Mouse (Mus musculus) neural tube, embryonic 12.5 days (tissue): ENCODE measurements around the gene Dnaic1. TPM values are rescaled to one million over a fixed set of nuclear protein-coding genes. Genes with fewer than 3 reads are reported as not detected.

Experiments
- ATAC-seq: fragments of 200-750 bp; cut with Nextera tagmentation; 2 replicates; pipeline ENCODE4 v1.8.0; 2017; ENCODE audit warnings: low read depth, mild to moderate bottlenecking, moderate TSS enrichment, moderate library complexity; ENCODE audit not compliant: low FRiP score
- H3K27ac ChIP-seq: fragments of 300-500 bp; sonication (generic); 2 replicates; pipeline ENCODE4 v1.5.1; 2016
- H3K27me3 ChIP-seq: fragments of 300-500 bp; sonication (generic); replicated peaks from 2 replicates; pipeline ENCODE4 v1.6.1; 2016; ENCODE audit warnings: mild to moderate bottlenecking
- H3K36me3 ChIP-seq: fragments of 300-500 bp; sonication (generic); 2 replicates; pipeline ENCODE4 v1.6.1; 2016; ENCODE audit warnings: mild to moderate bottlenecking
- H3K4me1 ChIP-seq: fragments of 300-500 bp; sonication (generic); 2 replicates; pipeline ENCODE4 v1.6.1; 2016
- H3K4me2 ChIP-seq: fragments of 300-500 bp; sonication (generic); replicated peaks from 2 replicates; pipeline ENCODE4 v1.6.1; 2016; ENCODE audit warnings: mild to moderate bottlenecking
- H3K4me3 ChIP-seq: fragments of 300-500 bp; sonication (generic); 2 replicates; pipeline ENCODE4 v1.5.1; 2016
- H3K9ac ChIP-seq: fragments of 300-500 bp; sonication (generic); 2 replicates; pipeline ENCODE4 v1.6.1; 2016; ENCODE audit warnings: mild to moderate bottlenecking
- H3K9me3 ChIP-seq: fragments of 300-500 bp; sonication (generic); 2 replicates; pipeline ENCODE4 v1.6.1; 2016; ENCODE audit warnings: mild to moderate bottlenecking
- WGBS: fragments of 180-500 bp; shearing (Covaris S2); methylation state at CpG from one replicate; pipeline ENCODE4 v1.1.7; 2016; 5-methylcytosine and 5-hydroxymethylcytosine counted together
- polyA plus RNA-seq: library from polyadenylated mRNA; unstranded; fragments of >200 nt; fragmentation: Nextera tagmentation; extraction: Ambion mirVana; gene quantifications from 2 replicates; pipeline ENCODE4 v1.2.1, GENCODE M21; 2016

Dnaic1 gene
- polyA plus RNA-seq, 1 experiment from 2014 or later, result 1.9 TPM

DNA sequence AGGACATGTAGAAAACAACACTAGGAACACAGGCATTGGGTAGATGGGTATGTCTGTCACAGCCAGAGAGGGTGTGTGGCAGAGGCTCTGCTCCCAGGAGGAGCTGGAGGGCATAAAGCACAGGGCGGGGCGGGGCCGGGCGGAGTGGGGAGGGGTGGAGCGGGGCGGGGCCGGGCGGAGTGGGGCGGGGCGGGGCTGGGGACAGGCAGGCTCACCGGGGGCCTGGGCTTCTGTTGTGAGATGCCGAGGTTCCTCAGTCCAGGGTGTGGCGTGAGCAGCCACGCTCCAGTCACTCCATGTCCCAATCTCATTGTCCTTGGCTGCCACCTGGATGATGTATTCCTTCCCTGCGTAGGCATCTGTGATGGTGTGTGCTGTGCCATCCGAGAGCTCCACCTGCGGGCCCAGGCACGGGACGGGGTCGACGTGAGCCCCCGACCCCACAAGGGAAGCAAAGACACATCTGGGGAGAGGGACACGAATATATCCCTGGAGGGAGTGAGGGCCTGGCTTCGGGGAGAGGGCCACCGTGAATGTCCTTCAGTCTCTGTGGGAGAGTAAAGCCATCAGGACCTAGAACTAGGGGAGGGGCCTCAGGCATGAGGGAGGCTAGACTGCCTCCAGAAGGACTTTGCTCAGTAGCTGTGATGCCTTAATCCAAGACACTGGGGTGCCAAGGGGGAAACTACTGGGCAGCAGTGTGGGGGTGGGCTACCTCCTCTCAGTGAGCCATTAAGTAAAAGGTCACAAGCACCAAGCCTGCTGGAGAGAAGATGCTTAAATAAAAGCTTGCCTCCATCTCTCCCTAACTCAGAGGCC lies 89.2 kb downstream of the Dnaic1 start:
- no peaks in the 10 kb centered on the region for H3K9me3 ChIP-seq
- H3K27me3 ChIP-seq, result no peaks in the 10 kb centered on the region
- peaks cover 61% of the 10 kb centered on the region for H3K36me3 ChIP-seq
- no peak overlapping the region for H3K4me3 ChIP-seq
- H3K4me2 ChIP-seq, result peak overlapping the region; percentile 14; the same call in 1 of the 2 replicates
- H3K27ac ChIP-seq, result no peak overlapping the region
- 18% methylated on average over 21 of the region's 25 CpGs for WGBS
- H3K9ac ChIP-seq, result peak overlapping the region; percentile 17; the same call in 1 of the 2 replicates
- H3K4me1 ChIP-seq, result peaks cover 62% of the 10 kb centered on the region
- ATAC-seq, result peak; percentile 21; the same call in 1 of the 2 replicates

DNA sequence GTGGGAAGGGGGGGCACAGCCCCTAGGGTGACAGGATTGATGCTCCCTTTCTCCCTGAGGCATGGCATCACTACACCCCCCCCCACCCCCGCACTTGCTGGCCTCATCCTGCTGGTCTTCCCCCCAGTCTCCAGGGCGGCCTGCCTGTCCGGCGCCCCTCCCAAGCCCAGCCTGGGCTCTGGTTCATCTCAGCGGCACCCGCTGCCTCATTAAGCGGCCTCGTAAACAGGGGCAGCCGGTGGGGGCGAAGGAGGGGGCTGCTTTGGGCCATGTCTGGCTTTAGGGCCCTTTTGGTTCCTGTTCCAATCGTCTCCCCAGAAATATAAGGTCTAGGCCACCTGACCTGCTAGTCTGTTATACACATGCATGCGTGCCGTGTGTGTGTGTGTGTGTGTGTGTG lies 90.0 kb downstream of the Dnaic1 start:
- Histone ChIP-seq H3K27me3 (no peaks in the 10 kb centered on the region), H3K4me3 (no peak overlapping the region), H3K9me3 (no peaks in the 10 kb centered on the region), H3K9ac (no peak overlapping the region), H3K36me3 (peaks cover 61% of the 10 kb centered on the region), H3K4me1 (peaks cover 66% of the 10 kb centered on the region), H3K27ac (no peak overlapping the region), H3K4me2 (no peak overlapping the region)
- ATAC-seq, result no peak
- 42% methylated on average over 13 of the region's 13 CpGs for WGBS

DNA sequence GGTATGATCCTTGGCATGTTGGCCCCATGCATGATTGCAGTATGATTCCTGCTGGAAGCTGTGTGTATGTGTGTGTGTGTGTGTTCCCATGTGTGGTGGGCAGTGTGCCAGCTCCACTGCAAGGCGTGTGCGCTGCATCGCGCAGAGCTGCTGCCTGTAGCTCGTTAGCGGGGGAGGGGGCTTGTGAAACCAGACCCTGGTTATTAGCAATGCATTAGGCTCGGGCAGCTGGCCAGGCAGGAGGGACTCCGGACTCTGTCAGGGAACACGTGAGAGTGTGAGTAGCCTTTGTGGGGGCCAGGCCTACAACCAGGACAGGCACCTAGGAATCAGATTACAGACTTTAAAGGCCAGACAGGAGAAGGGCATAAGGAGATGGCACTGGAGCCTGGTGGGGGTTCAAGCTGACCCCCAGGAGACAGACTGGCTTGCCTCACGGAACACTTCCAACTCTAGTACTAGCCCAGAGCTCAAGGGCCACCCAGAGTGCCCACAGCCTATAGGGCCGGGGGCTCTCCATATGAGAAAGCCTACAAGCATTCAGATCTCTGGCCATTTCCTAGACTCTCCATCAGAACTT lies 91.4 kb downstream of the Dnaic1 start:
- Histone ChIP-seq H3K9me3 (no peaks in the 10 kb centered on the region), H3K4me1 (peaks cover 78% of the 10 kb centered on the region), H3K27me3 (no peaks in the 10 kb centered on the region), H3K4me2 (0 out of 2 replicates have a peak overlapping the region, but pooled peaks have one; percentile 4), H3K36me3 (peaks cover 61% of the 10 kb centered on the region), H3K9ac (no peak overlapping the region), H3K4me3 (no peak overlapping the region), H3K27ac (no peak overlapping the region)
- no peak for ATAC-seq
- 21% methylated on average over 11 of the region's 11 CpGs for WGBS

DNA sequence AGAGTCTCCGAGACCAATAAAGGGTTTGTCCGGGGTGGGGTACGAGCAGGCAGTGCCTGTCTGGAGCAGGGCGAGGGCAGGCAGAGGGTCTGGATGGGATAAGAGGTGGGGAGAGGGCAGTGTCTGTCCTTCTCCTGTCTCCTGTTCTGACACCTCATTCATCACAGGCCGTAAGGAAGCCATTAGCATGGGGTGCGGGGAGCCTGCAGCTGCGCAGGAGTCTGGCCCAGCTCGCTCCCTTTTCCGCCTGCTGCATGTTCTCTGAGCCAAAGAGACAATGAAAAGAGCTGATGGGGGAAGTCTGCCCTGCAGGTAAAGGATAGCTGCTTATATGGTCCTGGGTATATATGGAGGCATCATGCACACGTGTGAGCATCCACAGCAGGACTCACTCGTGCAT lies 93.1 kb downstream of the Dnaic1 start:
- H3K9ac ChIP-seq, result no peak overlapping the region
- peaks cover 44% of the 10 kb centered on the region for H3K36me3 ChIP-seq
- no peaks in the 10 kb centered on the region for H3K9me3 ChIP-seq
- H3K27me3 ChIP-seq, result no peaks in the 10 kb centered on the region
- ATAC-seq, result no peak
- peaks cover 78% of the 10 kb centered on the region for H3K4me1 ChIP-seq
- 0 out of 2 replicates have a peak overlapping the region, but pooled peaks have one; percentile 10 for H3K4me2 ChIP-seq
- 58% methylated on average over 11 of the region's 11 CpGs for WGBS
- no peak overlapping the region for H3K27ac ChIP-seq
- no peak overlapping the region for H3K4me3 ChIP-seq

DNA sequence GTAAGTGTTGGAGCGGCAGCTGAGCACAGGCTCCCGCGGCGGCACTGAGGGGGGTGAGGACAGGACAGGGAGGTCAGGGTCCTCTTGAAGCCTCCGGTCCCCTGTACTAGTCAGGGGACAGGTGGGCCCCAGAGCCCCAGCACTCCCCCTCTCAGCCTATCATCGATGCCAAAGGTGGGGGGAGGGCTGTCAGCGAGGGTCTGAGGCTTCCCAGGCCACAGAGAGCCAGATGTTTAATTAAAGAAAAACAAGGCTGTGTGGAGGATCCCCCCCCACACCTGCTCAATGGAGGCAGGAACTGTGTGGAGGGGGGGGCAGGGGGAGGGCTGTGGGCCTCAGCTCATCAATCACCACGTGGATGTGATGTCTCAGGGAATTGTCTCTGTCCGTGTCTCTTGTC lies 94.0 kb downstream of the Dnaic1 start:
- no peak overlapping the region for H3K9ac ChIP-seq
- peaks cover 40% of the 10 kb centered on the region for H3K36me3 ChIP-seq

DNA sequence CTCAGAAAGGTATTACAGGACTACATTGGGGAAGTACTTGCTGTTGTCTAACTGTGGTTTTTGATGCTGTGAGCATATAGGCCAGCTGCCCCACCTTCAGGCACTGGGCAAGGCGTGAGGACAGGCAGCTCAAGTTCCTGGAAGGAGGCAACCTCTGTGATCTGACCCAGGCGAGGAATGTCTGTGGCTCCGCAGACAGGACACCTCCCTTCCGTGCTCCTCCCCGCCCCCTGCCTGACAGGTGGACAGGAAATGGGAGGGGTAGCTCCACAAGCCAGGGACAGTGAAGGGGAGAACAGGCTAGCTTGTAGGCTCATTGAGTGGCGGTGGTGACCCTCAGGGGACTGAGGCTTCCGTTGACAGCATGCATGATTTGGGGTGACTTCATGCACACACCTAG lies 95.0 kb downstream of the Dnaic1 start:
- no peak overlapping the region for H3K27ac ChIP-seq
- no peak overlapping the region for H3K4me3 ChIP-seq
- peaks cover 63% of the 10 kb centered on the region for H3K4me1 ChIP-seq
- no peak overlapping the region for H3K4me2 ChIP-seq
- H3K9me3 ChIP-seq, result no peaks in the 10 kb centered on the region
- no peak for ATAC-seq
- no peaks in the 10 kb centered on the region for H3K27me3 ChIP-seq
- WGBS, result 53% methylated on average over 7 of the region's 7 CpGs
- peaks cover 39% of the 10 kb centered on the region for H3K36me3 ChIP-seq
- 0 out of 2 replicates have a peak overlapping the region, but pooled peaks have one; percentile 17 for H3K9ac ChIP-seq

More for the DNA sequence above, 94.0 kb downstream of the Dnaic1 start:
- H3K4me1 ChIP-seq, result peaks cover 72% of the 10 kb centered on the region
- H3K27me3 ChIP-seq, result no peaks in the 10 kb centered on the region
- H3K4me2 ChIP-seq, result no peak overlapping the region
- H3K27ac ChIP-seq, result no peak overlapping the region
- 35% methylated on average over 9 of the region's 9 CpGs for WGBS
- ATAC-seq, result no peak
- H3K4me3 ChIP-seq, result no peak overlapping the region
- no peaks in the 10 kb centered on the region for H3K9me3 ChIP-seq

DNA sequence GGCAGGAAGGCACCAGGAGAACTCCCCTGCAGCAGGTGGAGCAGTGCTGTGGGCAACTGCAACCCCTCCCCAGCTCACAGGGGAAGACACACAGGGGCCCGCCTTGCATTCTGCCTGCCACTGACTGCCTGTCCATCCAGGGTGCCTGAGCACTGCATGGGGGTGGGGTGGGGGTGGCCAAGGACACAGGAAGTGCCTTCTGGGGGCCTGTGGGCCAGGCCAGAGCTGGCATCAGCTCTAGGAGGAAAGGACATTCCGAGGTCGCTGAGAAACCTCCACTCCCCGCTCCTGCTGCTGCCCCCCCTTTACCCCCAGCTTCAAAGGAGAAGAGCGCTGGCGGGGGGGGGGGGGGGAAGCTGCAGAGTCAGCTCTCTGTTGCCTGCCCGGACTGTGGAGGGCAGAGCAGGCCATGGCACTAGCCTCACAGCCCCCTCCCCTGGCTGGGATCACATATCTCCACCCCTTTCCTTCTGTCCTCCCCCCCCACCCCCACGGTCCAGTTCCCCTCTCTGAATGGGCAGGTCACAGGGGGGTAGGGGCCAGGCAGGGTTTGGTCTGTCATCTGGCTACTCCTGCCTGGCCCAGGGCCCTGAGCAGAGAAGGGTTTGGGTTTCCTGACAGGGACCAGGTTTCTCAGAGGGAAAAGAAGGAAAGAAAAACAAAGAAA lies 95.6 kb downstream of the Dnaic1 start:
- no peak overlapping the region for H3K27ac ChIP-seq
- H3K4me2 ChIP-seq, result peak overlapping the region; percentile 18; the same call in 1 of the 2 replicates
- ATAC-seq, result no peak
- 0 out of 2 replicates have a peak overlapping the region, but pooled peaks have one; percentile 17 for H3K9ac ChIP-seq
- H3K27me3 ChIP-seq, result no peaks in the 10 kb centered on the region
- peaks cover 38% of the 10 kb centered on the region for H3K36me3 ChIP-seq
- H3K4me3 ChIP-seq, result no peak overlapping the region
- H3K9me3 ChIP-seq, result no peaks in the 10 kb centered on the region
- 7% methylated on average over 6 of the region's 8 CpGs for WGBS
- peaks cover 57% of the 10 kb centered on the region for H3K4me1 ChIP-seq

DNA sequence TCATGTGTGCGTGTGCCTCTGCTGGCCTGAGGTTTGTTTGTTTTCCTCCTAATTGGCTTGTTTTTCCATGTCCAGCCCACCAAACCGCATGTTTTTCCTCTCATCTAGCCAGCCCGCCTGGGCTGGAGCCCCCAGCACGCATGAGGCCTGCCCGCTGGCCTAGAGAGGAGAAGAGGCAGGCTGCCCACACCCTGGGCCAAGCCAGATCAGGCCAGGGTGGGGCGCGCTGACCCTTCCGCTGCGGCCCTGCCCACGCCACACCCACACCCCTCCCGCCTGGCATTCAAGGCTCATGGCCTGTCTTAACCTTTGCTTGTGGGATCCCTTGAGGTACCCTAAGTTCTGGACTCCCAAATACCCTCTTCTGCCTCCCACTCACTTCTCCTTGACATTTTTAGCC lies 97.1 kb downstream of the Dnaic1 start:
- Histone ChIP-seq H3K4me2 (no peak overlapping the region), H3K27me3 (no peaks in the 10 kb centered on the region), H3K4me1 (peaks cover 52% of the 10 kb centered on the region), H3K36me3 (peaks cover 39% of the 10 kb centered on the region), H3K27ac (no peak overlapping the region), H3K9ac (no peak overlapping the region), H3K9me3 (no peaks in the 10 kb centered on the region), H3K4me3 (no peak overlapping the region)
- no peak for ATAC-seq
- WGBS, result 81% methylated on average over 11 of the region's 11 CpGs

DNA sequence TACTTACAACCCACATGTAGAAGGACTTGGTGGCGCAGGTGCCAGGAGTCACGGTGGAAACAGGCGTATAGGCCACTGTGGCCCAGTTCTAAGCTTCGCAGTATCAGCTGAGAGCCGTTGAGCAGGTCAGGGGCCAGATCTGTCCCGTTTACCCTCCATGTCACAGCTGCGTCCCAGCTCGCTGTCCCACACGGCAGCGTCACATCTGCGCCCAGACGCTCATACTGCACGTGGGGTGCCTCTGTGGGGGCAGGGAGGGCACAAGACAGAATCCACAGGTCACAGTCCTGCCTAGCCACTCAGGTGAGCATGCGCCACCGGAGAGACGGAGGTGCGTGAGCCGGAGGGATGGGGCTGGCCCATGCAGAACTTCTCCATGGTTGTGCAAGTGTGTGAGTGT lies 101.3 kb downstream of the Dnaic1 start:
- Histone ChIP-seq H3K36me3 (peaks cover 29% of the 10 kb centered on the region), H3K9ac (no peak overlapping the region), H3K4me3 (no peak overlapping the region), H3K4me2 (no peak overlapping the region), H3K27ac (no peak overlapping the region), H3K27me3 (no peaks in the 10 kb centered on the region), H3K4me1 (peaks cover 48% of the 10 kb centered on the region), H3K9me3 (no peaks in the 10 kb centered on the region)
- WGBS, result 81% methylated on average over 18 of the region's 18 CpGs
- ATAC-seq, result no peak

DNA sequence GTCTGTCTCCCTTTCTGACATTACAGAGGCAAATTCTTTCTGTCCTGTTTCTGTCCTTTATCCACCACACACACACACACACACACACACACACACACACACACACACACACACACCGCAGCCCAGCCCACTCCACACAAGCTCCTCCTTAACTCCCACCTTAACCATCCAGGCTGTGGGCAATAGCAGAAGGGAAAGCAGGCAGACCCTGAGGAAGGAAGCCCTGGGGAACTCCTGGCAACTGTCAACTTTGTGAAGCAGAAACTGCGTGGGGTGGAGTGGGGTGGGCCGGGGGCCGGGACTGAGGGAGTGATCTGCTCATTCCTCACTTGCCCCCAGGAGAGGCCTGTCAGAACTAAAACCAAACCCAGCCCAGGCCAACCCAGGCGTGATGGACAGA lies 101.9 kb downstream of the Dnaic1 start:
- Histone ChIP-seq H3K27me3 (no peaks in the 10 kb centered on the region), H3K27ac (peak overlapping the region; percentile 42; the same call in 1 of the 2 replicates), H3K4me1 (peaks cover 54% of the 10 kb centered on the region), H3K9ac (0 out of 2 replicates have a peak overlapping the region, but pooled peaks have one; percentile 35), H3K4me3 (no peak overlapping the region), H3K4me2 (no peak overlapping the region), H3K9me3 (no peaks in the 10 kb centered on the region), H3K36me3 (peaks cover 29% of the 10 kb centered on the region)
- ATAC-seq, result 0 out of 2 replicates have a peak, but pooled peaks have one; percentile 2
- 49% methylated on average over 5 of the region's 5 CpGs for WGBS

DNA sequence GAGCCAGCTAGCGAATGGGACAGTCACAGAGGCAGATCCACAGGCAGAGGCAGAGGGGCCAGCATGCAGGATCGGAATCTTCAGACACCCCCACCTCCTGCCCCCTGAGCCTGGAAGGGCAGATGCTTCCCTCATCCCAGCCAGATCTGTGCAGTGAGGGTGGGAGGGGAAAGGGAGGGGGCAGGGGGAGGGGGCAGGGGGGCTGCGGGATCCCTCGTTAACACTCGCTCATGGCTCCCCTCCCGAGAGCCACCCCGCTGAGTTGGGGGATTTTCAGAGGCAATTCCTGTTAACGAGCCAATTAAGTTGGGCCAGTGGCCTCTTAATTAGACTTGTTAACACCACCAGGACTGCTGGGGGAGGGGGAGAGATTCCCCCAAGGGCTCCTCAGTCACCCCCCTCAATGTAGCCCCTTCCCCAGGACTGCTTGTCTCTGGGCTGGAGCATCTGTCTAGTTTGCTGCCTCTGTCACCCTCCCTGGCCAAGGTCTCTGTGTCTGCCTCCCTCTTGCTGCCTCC lies 102.4 kb downstream of the Dnaic1 start:
- H3K4me1 ChIP-seq, result peaks cover 60% of the 10 kb centered on the region
- WGBS, result 8% methylated on average over 8 of the region's 8 CpGs

More for the DNA sequence above, 102.4 kb downstream of the Dnaic1 start:
- H3K4me2 ChIP-seq, result peak overlapping the region; percentile 27; the same call in 1 of the 2 replicates
- peaks cover 29% of the 10 kb centered on the region for H3K36me3 ChIP-seq
- H3K9ac ChIP-seq, result peak overlapping the region; percentile 35; the same call in 1 of the 2 replicates
- 0 out of 2 replicates have a peak overlapping the region, but pooled peaks have one; percentile 42 for H3K27ac ChIP-seq
- no peaks in the 10 kb centered on the region for H3K9me3 ChIP-seq
- peak; percentile 59 for ATAC-seq
- no peaks in the 10 kb centered on the region for H3K27me3 ChIP-seq
- no peak overlapping the region for H3K4me3 ChIP-seq
